36 mouse cellular contexts compared by ENCODE assay signal in genomic region chr1:188951091-188951490, GRCm38 (mm10).
"Had no signal": no experiment of that assay in that cellular context is flagged by ENCODE, and none has a peak within 500 bp of the region (broad histone marks: within the 10 kb centered on the region; RNA-seq: fewer than 3 reads in every experiment).

No protein-coding gene starts in this region.

- H3K4me1 ChIP-seq: heart, embryonic 10.5 days; heart, embryonic 12.5 days; heart, embryonic 15.5 days; hindbrain, embryonic 12.5 days; intestine, embryonic 15.5 days; kidney, embryonic 15.5 days had no signal

- H3K4me3 ChIP-seq: heart, adult 2 months; heart, embryonic 10.5 days; heart, embryonic 12.5 days; heart, embryonic 13.5 days; heart, embryonic 15.5 days; hindbrain, embryonic 10.5 days; hindbrain, embryonic 12.5 days; hindbrain, embryonic 13.5 days; hindbrain, embryonic 15.5 days; intestine, embryonic 15.5 days; kidney, embryonic 15.5 days; layer of hippocampus, adult 2 months had no signal

- H3K4me2 ChIP-seq: heart, embryonic 11.5 days; heart, embryonic 12.5 days; heart, embryonic 13.5 days; heart, embryonic 15.5 days; hindbrain, embryonic 12.5 days; hindbrain, embryonic 13.5 days; hindbrain, embryonic 14.5 days; hindbrain, embryonic 15.5 days; intestine, embryonic 15.5 days; kidney, embryonic 15.5 days had no signal

- H3K36me3 ChIP-seq: heart, embryonic 10.5 days; heart, embryonic 12.5 days; heart, embryonic 13.5 days; heart, embryonic 15.5 days; hindbrain, embryonic 10.5 days; hindbrain, embryonic 12.5 days; hindbrain, embryonic 13.5 days; hindbrain, embryonic 15.5 days; intestine, embryonic 15.5 days; kidney, embryonic 15.5 days had no signal

- DNase-seq: heart, adult 18-20 months; heart, adult 2 months; heart, postnatal 10 days; heart, postnatal 14 days; heart, postnatal 36 days; heart, postnatal 4 days; kidney, adult 11 months; kidney, adult 18-20 months; kidney, adult 2 months; kidney, adult 8-10 months; kidney, adult 9 months; kidney, postnatal 10 days; kidney, postnatal 14 days; kidney, postnatal 25 days; kidney, postnatal 36 days; kidney, postnatal 4 days; layer of hippocampus, adult 9-11 months had no signal

- H3K27me3 ChIP-seq: heart, embryonic 12.5 days; heart, embryonic 13.5 days; heart, embryonic 15.5 days; hindbrain, embryonic 12.5 days; hindbrain, embryonic 13.5 days; hindbrain, embryonic 15.5 days; intestine, embryonic 15.5 days; kidney, embryonic 15.5 days had no signal

- H3K9ac ChIP-seq: heart, embryonic 12.5 days; heart, embryonic 13.5 days; heart, embryonic 15.5 days; hindbrain, embryonic 12.5 days; hindbrain, embryonic 13.5 days; hindbrain, embryonic 14.5 days; hindbrain, embryonic 15.5 days; intestine, embryonic 15.5 days; kidney, embryonic 15.5 days had no signal

- ATAC-seq: hindbrain, embryonic 16.5 days; hindbrain, postnatal 0 days; inflammation-experienced regulatory T-cells, adult 6 months; intestine, embryonic 15.5 days; intestine, embryonic 16.5 days; intestine, postnatal 0 days had no signal

- H3K9me3 ChIP-seq: heart, embryonic 10.5 days; heart, embryonic 12.5 days; heart, embryonic 13.5 days; heart, embryonic 15.5 days; hindbrain, embryonic 10.5 days; hindbrain, embryonic 12.5 days; hindbrain, embryonic 13.5 days; hindbrain, embryonic 15.5 days; intestine, embryonic 15.5 days; kidney, embryonic 15.5 days had no signal

- H3K27ac ChIP-seq: heart, adult 2 months; heart, embryonic 10.5 days; heart, embryonic 13.5 days; heart, embryonic 15.5 days; hindbrain, embryonic 10.5 days; hindbrain, embryonic 12.5 days; hindbrain, embryonic 13.5 days; hindbrain, embryonic 14.5 days; hindbrain, embryonic 15.5 days; hindbrain, postnatal 0 days; intestine, embryonic 15.5 days; kidney, embryonic 15.5 days; kidney, postnatal 0 days; layer of hippocampus, adult 2 months had no signal
